Mouse (Mus musculus) bone marrow, adult 2 months (tissue): Measurements from ENCODE around the gene Pex11g.

Experiments
- CTCF ChIP-seq: fragments of 200-500 bp; IDR thresholded peaks from 2 replicates; pipeline ENCODE4 v1.5.1; 2011; ENCODE audit warnings: low read length, control low read depth; ENCODE audit not compliant: control insufficient read depth, insufficient read depth
- POLR2A ChIP-seq: fragments of 200-500 bp; IDR thresholded peaks from 2 replicates; pipeline ENCODE4 v1.6.1; 2011; ENCODE audit warnings: low read depth, mild to moderate bottlenecking, control low read depth, low read length, borderline replicate concordance; ENCODE audit not compliant: control insufficient read depth

DNA sequence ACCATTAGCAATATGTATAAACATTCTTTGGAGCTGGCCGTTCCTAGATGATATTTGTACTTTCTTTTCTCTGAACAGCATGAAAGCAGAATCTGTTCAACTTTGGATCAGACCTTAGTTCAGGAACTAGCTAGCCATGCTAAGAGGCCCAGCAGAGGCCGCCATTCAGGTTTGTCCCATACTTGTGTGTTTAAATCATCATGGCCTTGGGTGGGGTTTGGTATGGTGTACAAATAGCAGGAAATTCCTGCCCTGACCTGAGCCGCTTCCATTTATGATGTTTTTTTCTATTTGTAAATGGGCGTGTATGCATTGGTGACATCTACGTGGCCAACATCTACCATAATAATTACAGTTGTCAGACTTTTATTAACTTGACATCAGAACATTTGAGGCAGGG lies 42.3 kb downstream of the Pex11g start:
- TF ChIP-seq POLR2A, result no peak
- no peak for TF ChIP-seq CTCF
